Mouse (Mus musculus): ENCODE results near the gene Adcy10.

DNA sequence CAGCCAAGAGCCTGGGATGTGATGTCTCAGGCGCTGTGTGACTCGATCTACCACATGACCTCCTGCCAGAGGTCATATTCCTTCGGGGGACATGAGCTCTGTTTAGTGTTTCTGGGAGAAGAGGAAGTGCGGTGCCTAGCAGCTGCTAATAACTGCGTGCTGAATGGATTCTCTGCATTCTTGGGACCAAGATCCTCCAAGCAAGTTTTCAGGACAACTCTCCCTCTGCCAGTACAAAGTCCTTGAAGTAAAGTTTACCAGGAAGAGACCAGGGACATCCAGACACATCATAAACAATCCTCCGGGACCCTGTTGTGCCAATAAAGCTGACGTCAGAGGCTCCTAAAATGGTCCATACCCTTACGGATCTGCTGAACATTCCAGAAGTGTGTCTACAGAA lies 102.9 kb downstream of the Adcy10 start:
- TF ChIP-seq POLR2A (IDR thresholded peaks at IDR 0.05; ENCODE audit: borderline replicate concordance, extremely low read depth, insufficient read depth, insufficient read length, poor library complexity, severe bottlenecking) (no peak), CTCF (IDR thresholded peaks at IDR 0.05; ENCODE audit: borderline replicate concordance, extremely low read depth, insufficient read depth, insufficient read length) (no peak)
